ENCODE assay signal across 8 mouse cellular contexts in genomic region chr9:75581694-75582350, GRCm38 (mm10). TPM values are rescaled to one million over a fixed set of nuclear protein-coding genes. Genes with fewer than 3 reads are reported as not detected.
DNase-seq lines count a peak whose midpoint lies in the region; ATAC-seq and TF ChIP-seq lines count a peak whose summit lies in the region.
"Had no signal": no experiment of that assay in that cellular context is flagged by ENCODE, and none has a peak within 500 bp of the region (broad histone marks: within the 10 kb centered on the region; RNA-seq: fewer than 3 reads in every experiment).

No protein-coding gene starts in this region.

- no peaks in the 10 kb centered on the region for H3K27me3 ChIP-seq in liver, embryonic 14.5 days (ENCODE audit: control insufficient read depth, insufficient read depth, low read length)
- no peaks in the 10 kb centered on the region for H3K27me3 ChIP-seq in liver, embryonic 12.5 days (replicated peaks)
- H3K27me3 ChIP-seq: heart, embryonic 13.5 days had no signal

- no peak overlapping the region for H3K4me3 ChIP-seq in liver, embryonic 14.5 days (ENCODE audit: insufficient read depth in 1 of 2, low read depth in 2 of 2, low read length in 2 of 2)
- H3K4me3 ChIP-seq in liver, embryonic 12.5 days: no peak overlapping the region
- H3K4me3 ChIP-seq: heart, embryonic 13.5 days had no signal

- TF ChIP-seq EP300 in liver, embryonic 14.5 days (IDR thresholded peaks at IDR 0.05; ENCODE audit: low read depth): no peak

- no peaks in the 10 kb centered on the region for H3K4me1 ChIP-seq in liver, embryonic 14.5 days (replicated peaks; ENCODE audit: control insufficient read depth in 2 of 2, insufficient read depth in 2 of 2, low read length in 1 of 2)
- no peaks in the 10 kb centered on the region for H3K4me1 ChIP-seq in liver, embryonic 12.5 days

- 46% methylated on average over 7 of the region's 7 CpGs for WGBS in liver, embryonic 14.5 days (ENCODE audit: insufficient replicate concordance)
- WGBS in liver, embryonic 12.5 days (ENCODE audit: insufficient replicate concordance): 47% methylated on average over 7 of the region's 7 CpGs

- H3K4me2 ChIP-seq in liver, embryonic 14.5 days (ENCODE audit: low read depth): no peak overlapping the region
- no peak overlapping the region for H3K4me2 ChIP-seq in liver, embryonic 12.5 days
- H3K4me2 ChIP-seq: heart, embryonic 13.5 days had no signal

- no peaks in the 10 kb centered on the region for H3K9me3 ChIP-seq in liver, embryonic 14.5 days (ENCODE audit: control insufficient read depth, low read length)
- H3K9me3 ChIP-seq in liver, embryonic 12.5 days (replicated peaks): no peaks in the 10 kb centered on the region
- H3K9me3 ChIP-seq: heart, embryonic 13.5 days had no signal

- no peak overlapping the region for H3K9ac ChIP-seq in liver, embryonic 14.5 days (replicated peaks)
- no peak overlapping the region for H3K9ac ChIP-seq in liver, embryonic 12.5 days
- H3K9ac ChIP-seq: heart, embryonic 13.5 days had no signal

- H3K36me3 ChIP-seq in liver, embryonic 14.5 days (replicated peaks; ENCODE audit: control insufficient read depth, insufficient read depth, low read depth): no peaks in the 10 kb centered on the region
- H3K36me3 ChIP-seq in liver, embryonic 12.5 days: no peaks in the 10 kb centered on the region
- H3K36me3 ChIP-seq: heart, embryonic 13.5 days had no signal

- no peak for ATAC-seq in liver, embryonic 14.5 days (ENCODE audit: insufficient read depth)
- ATAC-seq in liver, embryonic 12.5 days: no peak
- peak; percentile 78 for ATAC-seq in granulocyte monocyte progenitor cell, adult 5-6 weeks (replicated peaks; ENCODE audit: poor library complexity, severe bottlenecking)

- peak; percentile 66; the same call in 1 of the 2 replicates for TF ChIP-seq CTCF in liver, embryonic 14.5 days (IDR thresholded peaks at IDR 0.05; ENCODE audit: low read depth)

- H3K27ac ChIP-seq in liver, embryonic 14.5 days: no peak overlapping the region
- no peak overlapping the region for H3K27ac ChIP-seq in liver, embryonic 12.5 days
- H3K27ac ChIP-seq: heart, embryonic 13.5 days had no signal

- no peak for DNase-seq in liver, embryonic 14.5 days (ENCODE audit: low read depth in 3 of 3, low spot score in 3 of 3)
- DNase-seq in ZHBTc4 (ENCODE audit: low read depth, low spot score): peak; percentile 58
- peak; percentile 49 for DNase-seq in lung, postnatal 14 days
- DNase-seq in layer of hippocampus, postnatal 10 days (ENCODE audit: low spot score in 2 of 2): no peak
- DNase-seq in frontal cortex, postnatal 10 days (ENCODE audit: low spot score in 2 of 2): no peak

RNA-seq across cellular contexts. Expression of gene Tmod3, which starts 22.4 kb away (rescaled TPM):
- polyA plus RNA-seq in liver, embryonic 14.5 days (2012; rRNA removed): 6.7 and 9.1 TPM in 2 replicates
- 23.5 and 23.8 TPM in 2 replicates for polyA plus RNA-seq in liver, embryonic 14.5 days (2014; fragmentation: Nextera tagmentation; extraction: Ambion mirVana)
- polyA plus RNA-seq in liver, embryonic 12.5 days (2016; fragmentation: Nextera tagmentation; extraction: Ambion mirVana): 37.6 and 39.0 TPM in 2 replicates
- 52.9 and 58.1 TPM in 2 replicates for total RNA-seq in granulocyte monocyte progenitor cell, adult 5-6 weeks (2014; fragmentation: Nextera tagmentation)
- 59.5 and 64.2 TPM in 2 replicates for total RNA-seq in granulocyte monocyte progenitor cell, adult 5-6 weeks (2017)
- total RNA-seq in layer of hippocampus, postnatal 10 days (2021): 10 to 100 TPM; 68.7 to 70.2 TPM

RNA-seq across cellular contexts. Expression of gene Tmod2, which starts 29.3 kb away (rescaled TPM):
- 0.03 and 0.04 TPM in 2 replicates for polyA plus RNA-seq in liver, embryonic 14.5 days (2012; rRNA removed)
- polyA plus RNA-seq in liver, embryonic 14.5 days (2014; fragmentation: Nextera tagmentation; extraction: Ambion mirVana): 0.04 and 0.05 TPM in 2 replicates
- polyA plus RNA-seq in liver, embryonic 12.5 days (2016; fragmentation: Nextera tagmentation; extraction: Ambion mirVana): 0.69 and 1.0 TPM in 2 replicates
- 0.09 TPM in 1 of 2 replicates, not detected in the other for total RNA-seq in granulocyte monocyte progenitor cell, adult 5-6 weeks (2014; fragmentation: Nextera tagmentation)
- not detected in 2 replicates for total RNA-seq in granulocyte monocyte progenitor cell, adult 5-6 weeks (2017)
- total RNA-seq in layer of hippocampus, postnatal 10 days (2021): 100 to 1,000 TPM; 437 to 472 TPM

RNA-seq across cellular contexts. Expression of gene Lysmd2, which starts 43.7 kb away (rescaled TPM):
- 1.0 and 1.3 TPM in 2 replicates for polyA plus RNA-seq in liver, embryonic 14.5 days (2012; rRNA removed)
- 2.1 and 2.8 TPM in 2 replicates for polyA plus RNA-seq in liver, embryonic 14.5 days (2014; fragmentation: Nextera tagmentation; extraction: Ambion mirVana)
- polyA plus RNA-seq in liver, embryonic 12.5 days (2016; fragmentation: Nextera tagmentation; extraction: Ambion mirVana): 6.0 and 6.4 TPM in 2 replicates
- total RNA-seq in granulocyte monocyte progenitor cell, adult 5-6 weeks (2014; fragmentation: Nextera tagmentation): 0.75 and 3.5 TPM in 2 replicates
- 0.52 and 3.6 TPM in 2 replicates for total RNA-seq in granulocyte monocyte progenitor cell, adult 5-6 weeks (2017)
- 10 to 100 TPM; 50.3 to 53.1 TPM for total RNA-seq in layer of hippocampus, postnatal 10 days (2021)

Comparison
In these comparisons a context has a peak if more than half of its experiments do, and no peak if none do; other contexts are left out.
1. DNase-seq: peak in ZHBTc4 (single experiment) and lung, postnatal 14 days (single experiment); none in liver, embryonic 14.5 days (0 of 3), layer of hippocampus, postnatal 10 days (0 of 2) and frontal cortex, postnatal 10 days (0 of 2).
2. RNA of gene Tmod2, which starts 29.3 kb away (total RNA-seq): 437 to 472 TPM in layer of hippocampus, postnatal 10 days; 0.09 TPM in granulocyte monocyte progenitor cell, adult 5-6 weeks; every median in the first group is over 100 times any median in the second.
3. RNA of gene Lysmd2, which starts 43.7 kb away (total RNA-seq): 50.3 to 53.1 TPM in layer of hippocampus, postnatal 10 days; 0.52 to 3.6 TPM in granulocyte monocyte progenitor cell, adult 5-6 weeks; every median in the first group is over 10 times any median in the second.